Comparison of ENCODE assay signal across 21 mouse cellular contexts in genomic region chr11:37671320-37671719, GRCm38 (mm10).
DNase-seq lines count a peak whose midpoint lies in the region; ATAC-seq and TF ChIP-seq lines count a peak whose summit lies in the region.
"Had no signal": no experiment of that assay in that cellular context is flagged by ENCODE, and none has a peak within 500 bp of the region (broad histone marks: within the 10 kb centered on the region; RNA-seq: fewer than 3 reads in every experiment).

No protein-coding gene starts in this region.

- 10% methylated on average over 3 of the region's 3 CpGs for WGBS in forebrain, embryonic 14.5 days
- WGBS in forebrain, embryonic 10.5 days, result 61% methylated on average over 3 of the region's 3 CpGs
- 9% methylated on average over 3 of the region's 3 CpGs for WGBS in forebrain, postnatal 0 days
- WGBS in limb, embryonic 14.5 days, result 29% methylated on average over 3 of the region's 3 CpGs
- 43% methylated on average over 3 of the region's 3 CpGs for WGBS in heart, adult 2 months

- H3K27me3 ChIP-seq in forebrain, embryonic 14.5 days (replicated peaks; ENCODE audit: control insufficient read depth, insufficient read depth, low read length), result no peaks in the 10 kb centered on the region
- no peaks in the 10 kb centered on the region for H3K27me3 ChIP-seq in forebrain, embryonic 10.5 days (ENCODE audit: poor library complexity, severe bottlenecking)
- H3K27me3 ChIP-seq in forebrain, postnatal 0 days (ENCODE audit: insufficient read depth, low read length), result no peaks in the 10 kb centered on the region
- H3K27me3 ChIP-seq in limb, embryonic 14.5 days (ENCODE audit: control insufficient read depth, insufficient read depth, low read length), result no peaks in the 10 kb centered on the region
- H3K27me3 ChIP-seq in heart, adult 2 months (ENCODE audit: control insufficient read depth, insufficient read depth, low read length), result no peaks in the 10 kb centered on the region
- H3K27me3 ChIP-seq: embryonic facial prominence, embryonic 15.5 days; hindbrain, embryonic 15.5 days; intestine, embryonic 15.5 days had no signal

- H3K79me2 ChIP-seq in heart, adult 2 months (replicated peaks; ENCODE audit: control insufficient read depth, insufficient read depth, low read length), result no peaks in the 10 kb centered on the region

- TF ChIP-seq CTCF in forebrain, postnatal 0 days (IDR thresholded peaks at IDR 0.05; ENCODE audit: low read depth), result no peak
- no peak for TF ChIP-seq CTCF in heart, adult 2 months (IDR thresholded peaks at IDR 0.05)

- no peak for TF ChIP-seq POLR2A in limb, embryonic 14.5 days (IDR thresholded peaks at IDR 0.05; ENCODE audit: borderline replicate concordance, extremely low read depth, insufficient read depth, insufficient read length)
- no peak for TF ChIP-seq POLR2A in heart, adult 2 months (IDR thresholded peaks at IDR 0.05; ENCODE audit: insufficient read depth, low read depth, low read length)

- no peaks in the 10 kb centered on the region for H3K36me3 ChIP-seq in forebrain, embryonic 14.5 days (ENCODE audit: control insufficient read depth, insufficient read depth, low read length)
- no peaks in the 10 kb centered on the region for H3K36me3 ChIP-seq in forebrain, embryonic 10.5 days (replicated peaks)
- H3K36me3 ChIP-seq in forebrain, postnatal 0 days (ENCODE audit: insufficient read depth), result no peaks in the 10 kb centered on the region
- H3K36me3 ChIP-seq in limb, embryonic 14.5 days (ENCODE audit: control insufficient read depth, insufficient read depth, low read length), result no peaks in the 10 kb centered on the region
- H3K36me3 ChIP-seq in heart, adult 2 months (ENCODE audit: control insufficient read depth, insufficient read depth, low read length), result no peaks in the 10 kb centered on the region
- H3K36me3 ChIP-seq: embryonic facial prominence, embryonic 15.5 days; hindbrain, embryonic 15.5 days; intestine, embryonic 15.5 days; midbrain, embryonic 10.5 days had no signal

- no peak overlapping the region for H3K4me2 ChIP-seq in forebrain, embryonic 14.5 days (ENCODE audit: low read length)
- no peak overlapping the region for H3K4me2 ChIP-seq in forebrain, postnatal 0 days (ENCODE audit: low read depth)
- no peak overlapping the region for H3K4me2 ChIP-seq in limb, embryonic 14.5 days (replicated peaks; ENCODE audit: low read depth, low read length, severe bottlenecking)
- H3K4me2 ChIP-seq: embryonic facial prominence, embryonic 15.5 days; hindbrain, embryonic 15.5 days; intestine, embryonic 15.5 days had no signal

- no peak overlapping the region for H3K27ac ChIP-seq in forebrain, embryonic 14.5 days (ENCODE audit: low read depth, low read length)
- H3K27ac ChIP-seq in forebrain, embryonic 10.5 days, result no peak overlapping the region
- no peak overlapping the region for H3K27ac ChIP-seq in forebrain, postnatal 0 days (ENCODE audit: low read depth, low read length)
- H3K27ac ChIP-seq in limb, embryonic 14.5 days (replicated peaks; ENCODE audit: low read depth, low read length), result no peak overlapping the region; the same call in 1 of the 2 replicates
- H3K27ac ChIP-seq in heart, adult 2 months, result no peak overlapping the region
- H3K27ac ChIP-seq: embryonic facial prominence, embryonic 15.5 days; hindbrain, embryonic 15.5 days; intestine, embryonic 15.5 days; macrophage; midbrain, embryonic 10.5 days had no signal

- peak; percentile 69; the same call in 1 of the 2 replicates for ATAC-seq in forebrain, embryonic 14.5 days
- ATAC-seq in forebrain, postnatal 0 days, result no peak
- peak; percentile 41; the same call in 1 of the 2 replicates for ATAC-seq in limb, embryonic 14.5 days (ENCODE audit: low FRiP score, low read depth)
- ATAC-seq: intestine, embryonic 15.5 days had no signal

- no peak for TF ChIP-seq EP300 in heart, adult 2 months (IDR thresholded peaks at IDR 0.05; ENCODE audit: insufficient read depth, low read depth, low read length)

- no peak overlapping the region for H3K4me3 ChIP-seq in forebrain, embryonic 14.5 days (ENCODE audit: low read depth, low read length)
- H3K4me3 ChIP-seq in forebrain, embryonic 10.5 days, result no peak overlapping the region
- no peak overlapping the region for H3K4me3 ChIP-seq in forebrain, postnatal 0 days (ENCODE audit: low read depth, low read length)
- no peak overlapping the region for H3K4me3 ChIP-seq in limb, embryonic 14.5 days (replicated peaks; ENCODE audit: low read length)
- H3K4me3 ChIP-seq in heart, adult 2 months, result no peak overlapping the region
- H3K4me3 ChIP-seq: embryonic facial prominence, embryonic 15.5 days; hindbrain, embryonic 15.5 days; intestine, embryonic 15.5 days; midbrain, embryonic 10.5 days had no signal

- DNase-seq in forebrain, embryonic 14.5 days (ENCODE audit: low spot score), result peak; percentile 66
- DNase-seq in forebrain, embryonic 10.5 days (ENCODE audit: extremely low spot score, low spot score), result no peak
- DNase-seq in brain, adult 2 months (ENCODE audit: low read depth, low spot score), result peak; percentile 21
- DNase-seq in forebrain, postnatal 0 days, result peak; percentile 8
- DNase-seq in limb, embryonic 14.5 days (ENCODE audit: low spot score), result no peak
- DNase-seq in heart, postnatal 10 days, result no peak
- no peak for DNase-seq in heart, adult 2 months
- DNase-seq: adrenal gland, adult 2 months; cerebellum, adult 18-20 months; cerebellum, postnatal 36 days; embryo, embryonic 11 days; gastrocnemius, postnatal 36 days; kidney, adult 8-10 months; kidney, postnatal 10 days; right cerebral cortex, postnatal 25 days; spleen, adult 18-20 months had no signal

- peaks cover 4% of the 10 kb centered on the region; the same call in 1 of the 2 replicates for H3K4me1 ChIP-seq in forebrain, embryonic 14.5 days (ENCODE audit: control insufficient read depth, insufficient read depth, low read length)
- H3K4me1 ChIP-seq in forebrain, embryonic 10.5 days, result peaks cover 15% of the 10 kb centered on the region
- H3K4me1 ChIP-seq in forebrain, postnatal 0 days (ENCODE audit: insufficient read depth), result no peaks in the 10 kb centered on the region
- peaks cover 3% of the 10 kb centered on the region; the same call in 1 of the 2 replicates for H3K4me1 ChIP-seq in limb, embryonic 14.5 days (ENCODE audit: control insufficient read depth, insufficient read depth, low read length)
- no peaks in the 10 kb centered on the region for H3K4me1 ChIP-seq in heart, adult 2 months (ENCODE audit: control insufficient read depth, insufficient read depth, low read length)
- H3K4me1 ChIP-seq: embryonic facial prominence, embryonic 15.5 days; hindbrain, embryonic 15.5 days; intestine, embryonic 15.5 days had no signal

- no peak overlapping the region for H3K9ac ChIP-seq in forebrain, embryonic 14.5 days (ENCODE audit: low read length)
- no peak overlapping the region for H3K9ac ChIP-seq in forebrain, postnatal 0 days
- H3K9ac ChIP-seq in limb, embryonic 14.5 days (ENCODE audit: low read depth, low read length, severe bottlenecking), result no peak overlapping the region
- no peak overlapping the region for H3K9ac ChIP-seq in heart, adult 2 months (ENCODE audit: low read depth, low read length)
- H3K9ac ChIP-seq: embryonic facial prominence, embryonic 15.5 days; hindbrain, embryonic 15.5 days; intestine, embryonic 15.5 days had no signal

- no peaks in the 10 kb centered on the region for H3K9me3 ChIP-seq in forebrain, embryonic 14.5 days (replicated peaks; ENCODE audit: control insufficient read depth, low read length)
- no peaks in the 10 kb centered on the region for H3K9me3 ChIP-seq in forebrain, embryonic 10.5 days
- no peaks in the 10 kb centered on the region for H3K9me3 ChIP-seq in forebrain, postnatal 0 days (ENCODE audit: low read length)
- no peaks in the 10 kb centered on the region for H3K9me3 ChIP-seq in limb, embryonic 14.5 days (ENCODE audit: control insufficient read depth, low read length)
- H3K9me3 ChIP-seq: embryonic facial prominence, embryonic 15.5 days; hindbrain, embryonic 15.5 days; intestine, embryonic 15.5 days; midbrain, embryonic 10.5 days had no signal

- intact Hi-C loops in heart, postnatal 10 days (cut with DNase I), result no loop called here
- intact Hi-C loops in heart, adult 2 months (cut with DNase I), result no loop called here

Comparison
In these comparisons a context has a peak if more than half of its experiments do, and no peak if none do; other contexts are left out.
1. DNase-seq: peak in forebrain, embryonic 14.5 days (single experiment), brain, adult 2 months (single experiment) and forebrain, postnatal 0 days (single experiment); none in forebrain, embryonic 10.5 days (single experiment), limb, embryonic 14.5 days (single experiment), heart, postnatal 10 days (0 of 2) and heart, adult 2 months (0 of 2).